ENCODE assay signal across 8 mouse cellular contexts in genomic region chr13:34650953-34651352, GRCm38 (mm10). TPM values are rescaled to one million over a fixed set of nuclear protein-coding genes. Genes with fewer than 3 reads are reported as not detected.
A peak's percentile ranks its signal among the peaks of the same experiment; 100 is the strongest.
DNase-seq lines count a peak whose midpoint lies in the region; ATAC-seq and TF ChIP-seq lines count a peak whose summit lies in the region.

No protein-coding gene starts in this region.

- peak; percentile 86 for DNase-seq in liver, adult 2 months (ENCODE audit: extremely low read depth, low read depth, low spot score)
- no peak for DNase-seq in liver
- peak; percentile 71 to 76 for DNase-seq in heart, postnatal 36 days
- peak; percentile 59 for DNase-seq in layer of hippocampus, adult 9-10 months (ENCODE audit: low spot score)
- peak; percentile 91 for DNase-seq in midbrain, embryonic 11.5 days (ENCODE audit: low spot score, missing footprints)
- no peak for DNase-seq in thymus, postnatal 14 days

- H3K9ac ChIP-seq in liver, adult 2 months (ENCODE audit: low read depth, low read length), result peak overlapping the region; percentile 82
- no peak overlapping the region for H3K9ac ChIP-seq in forebrain, embryonic 13.5 days
- peak overlapping the region; percentile 70; the same call in 1 of the 2 replicates for H3K9ac ChIP-seq in midbrain, embryonic 11.5 days (ENCODE audit: low read length)

- H3K4me2 ChIP-seq in forebrain, embryonic 13.5 days, result peak overlapping the region; percentile 95
- peak overlapping the region; percentile 94 for H3K4me2 ChIP-seq in midbrain, embryonic 11.5 days

- intact Hi-C loops in heart, postnatal 36 days (cut with DNase I), result loop anchor here (5.0 kb wide), 1 partner anchor 76 kb away; no protein-coding TSS in a partner anchor

- H3K27ac ChIP-seq in liver, adult 2 months (replicated peaks; ENCODE audit: insufficient read depth, low read depth, low read length), result peak overlapping the region; percentile 82
- H3K27ac ChIP-seq in forebrain, embryonic 13.5 days, result no peak overlapping the region
- H3K27ac ChIP-seq in midbrain, embryonic 11.5 days (ENCODE audit: low read depth, low read length), result no peak overlapping the region

- no peak for ATAC-seq in forebrain, embryonic 13.5 days
- ATAC-seq in midbrain, embryonic 11.5 days (ENCODE audit: low FRiP score), result no peak
- no peak for ATAC-seq in megakaryocyte-erythroid progenitor cell, adult 5-6 weeks (replicated peaks; ENCODE audit: low FRiP score, low TSS enrichment, poor library complexity, severe bottlenecking)

- peak overlapping the region; percentile 70 for H3K4me3 ChIP-seq in liver, adult 2 months (ENCODE audit: insufficient read depth, low read depth, low read length)
- H3K4me3 ChIP-seq in forebrain, embryonic 13.5 days, result peak overlapping the region; percentile 53; the same call in 1 of the 2 replicates
- H3K4me3 ChIP-seq in midbrain, embryonic 11.5 days (ENCODE audit: low read depth, low read length), result peak overlapping the region; percentile 53

- peaks cover 39% of the 10 kb centered on the region for H3K4me1 ChIP-seq in liver, adult 2 months (ENCODE audit: control insufficient read depth, insufficient read depth, low read length)
- H3K4me1 ChIP-seq in forebrain, embryonic 13.5 days, result peaks cover 27% of the 10 kb centered on the region
- H3K4me1 ChIP-seq in midbrain, embryonic 11.5 days (ENCODE audit: control insufficient read depth, insufficient read depth, low read length), result peaks cover 13% of the 10 kb centered on the region

- TF ChIP-seq CTCF in liver, adult 2 months (IDR thresholded peaks at IDR 0.05; ENCODE audit: low read depth, low read length), result no peak

- H3K27me3 ChIP-seq in liver, adult 2 months (ENCODE audit: control insufficient read depth, insufficient read depth, low read length), result no peaks in the 10 kb centered on the region
- H3K27me3 ChIP-seq in forebrain, embryonic 13.5 days, result peaks cover 72% of the 10 kb centered on the region
- peaks cover 44% of the 10 kb centered on the region for H3K27me3 ChIP-seq in midbrain, embryonic 11.5 days (ENCODE audit: control insufficient read depth, insufficient read depth, low read length)

- 2% methylated on average over 10 of the region's 10 CpGs for WGBS in liver, adult 2 months
- WGBS in forebrain, embryonic 13.5 days, result 29% methylated on average over 10 of the region's 10 CpGs
- 26% methylated on average over 10 of the region's 10 CpGs for WGBS in midbrain, embryonic 11.5 days

- no peaks in the 10 kb centered on the region for H3K36me3 ChIP-seq in liver, adult 2 months (ENCODE audit: control insufficient read depth, insufficient read depth, low read length)
- H3K36me3 ChIP-seq in forebrain, embryonic 13.5 days (ENCODE audit: poor library complexity, severe bottlenecking), result no peaks in the 10 kb centered on the region
- H3K36me3 ChIP-seq in midbrain, embryonic 11.5 days (ENCODE audit: control insufficient read depth, insufficient read depth, low read length), result no peaks in the 10 kb centered on the region

- peaks cover 38% of the 10 kb centered on the region; the same call in 1 of the 2 replicates for H3K79me2 ChIP-seq in liver, adult 2 months (ENCODE audit: control insufficient read depth, insufficient read depth, low read length)

- no peaks in the 10 kb centered on the region for H3K9me3 ChIP-seq in forebrain, embryonic 13.5 days (replicated peaks)
- no peaks in the 10 kb centered on the region for H3K9me3 ChIP-seq in midbrain, embryonic 11.5 days (ENCODE audit: control insufficient read depth, low read length)

- 0 out of 2 replicates have a peak, but pooled peaks have one; percentile 17 for TF ChIP-seq POLR2A in liver, adult 2 months (IDR thresholded peaks at IDR 0.05; ENCODE audit: extremely low read depth, insufficient read depth, low read length)

RNA-seq across cellular contexts. Expression of gene Pxdc1, which starts 2.3 kb away (rescaled TPM):
- total RNA-seq in liver, adult 2 months (2014; rRNA removed), result 107 and 108 TPM in 2 replicates
- polyA plus RNA-seq in liver, adult 2 months (2012; rRNA removed), result 93.8 and 94.1 TPM in 2 replicates
- polyA plus RNA-seq in forebrain, embryonic 13.5 days (2015; fragmentation: Nextera tagmentation; extraction: Ambion mirVana), result 4.4 and 6.1 TPM in 2 replicates
- total RNA-seq in heart, postnatal 36 days (2021), result 10 to 100 TPM; 13.6 to 15.1 TPM
- polyA plus RNA-seq in midbrain, embryonic 11.5 days (2014; fragmentation: Nextera tagmentation; extraction: Ambion mirVana), result 7.0 and 7.4 TPM in 2 replicates
- not detected in 2 replicates for total RNA-seq in megakaryocyte-erythroid progenitor cell, adult 5-6 weeks (2014; fragmentation: Nextera tagmentation)
- total RNA-seq in megakaryocyte-erythroid progenitor cell, adult 5-6 weeks (2017), result not detected in 2 replicates

Comparison
In these comparisons a context has a peak if more than half of its experiments do, and no peak if none do; other contexts are left out.
1. DNase-seq: peak in liver, adult 2 months (single experiment), heart, postnatal 36 days (2 of 2), layer of hippocampus, adult 9-10 months (single experiment) and midbrain, embryonic 11.5 days (single experiment); none in liver (single experiment) and thymus, postnatal 14 days (single experiment).
2. RNA of gene Pxdc1, which starts 2.3 kb away (total RNA-seq): 107 to 108 TPM in liver, adult 2 months and 13.6 to 15.1 TPM in heart, postnatal 36 days; not detected in megakaryocyte-erythroid progenitor cell, adult 5-6 weeks; every median in the first group is over 10 times any median in the second.
3. Peak in every context shown above with its lines, with median percentiles within 50 percentile points of each other: H3K4me3 ChIP-seq.